Mouse (Mus musculus) pancreas, adult 10 weeks (tissue): ENCODE measurements around the gene Map4k1. TPM values are rescaled to one million over a fixed set of nuclear protein-coding genes. Genes with fewer than 3 reads are reported as not detected.

Experiments used
- polyA plus RNA-seq: library from polyadenylated mRNA; stranded (reverse); fragments of 350-450 nt; fragmentation: Illumina TruSeq; extraction: RNeasy Lipid Tissue Mini Kit (QIAGEN cat#74804); gene quantifications from one replicate; pipeline ENCODE4 v1.2.3, GENCODE M21; 2015; ENCODE audit warnings: low read depth, low replicate concordance; ENCODE audit not compliant: insufficient read depth

Gene Map4k1
- 0.30 TPM for polyA plus RNA-seq

DNA sequence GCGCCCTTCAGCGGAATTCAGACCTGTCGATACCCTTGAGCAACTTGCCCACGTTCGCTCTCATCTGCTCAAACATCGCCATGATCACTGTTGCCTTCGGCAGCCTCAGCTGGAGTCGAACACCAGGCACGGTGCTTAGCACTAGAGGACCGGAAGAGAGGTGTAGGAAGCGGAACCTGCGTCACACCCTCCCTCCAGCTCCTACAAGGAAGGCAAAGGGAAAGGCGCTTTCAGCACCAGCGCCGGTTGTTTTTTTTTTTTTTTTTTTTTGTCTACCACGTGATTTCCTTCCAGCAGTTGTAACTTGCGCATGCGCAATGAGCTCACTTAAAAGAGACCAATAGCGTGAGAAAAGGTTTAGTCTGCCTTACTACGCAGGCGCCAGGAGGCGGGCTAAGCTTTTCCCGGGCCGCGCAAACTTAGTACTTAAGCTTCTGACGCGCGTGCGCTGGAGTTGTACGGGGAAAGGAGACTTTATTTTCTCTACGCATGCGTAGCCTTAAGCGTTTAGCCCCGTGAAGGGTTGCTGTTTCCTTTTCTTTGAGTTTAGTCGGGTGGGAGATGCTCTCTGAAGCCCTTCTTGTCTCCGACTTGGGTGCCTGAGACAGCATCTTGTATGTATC, at the start of gene Map4k1, which contains the start of gene Eif3k:
TSS of gene Map4k1 (plus strand) at position 400 of the 623 bp plus-strand sequence.
TSS of gene Eif3k (minus strand) at position 214 of the 623 bp plus-strand sequence.

GRCm38 (mm10) chr7:28961927-28962670, 19.8 kb upstream of the Map4k1 start, which contains the start of gene Actn4:
Gene Actn4 (minus strand): TSS chr7:28962340.

Other genes starting within 250 kb of the Map4k1 start
- 42.5 TPM for gene Mrps12, start 240.2 kb upstream of the Map4k1 start, polyA plus RNA-seq
- 2.6 TPM for gene Sars2, start 240.1 kb upstream of the Map4k1 start, polyA plus RNA-seq
- gene Ccer2, start 225.9 kb upstream of the Map4k1 start, polyA plus RNA-seq = not detected
- 28.4 TPM for gene Sirt2, start 215.3 kb upstream of the Map4k1 start, polyA plus RNA-seq
- gene Nfkbib, start 214.5 kb upstream of the Map4k1 start, polyA plus RNA-seq = 8.7 TPM
- 1.8 TPM for gene Rinl, start 193.1 kb upstream of the Map4k1 start, polyA plus RNA-seq
- gene Hnrnpl, start 173.5 kb upstream of the Map4k1 start, polyA plus RNA-seq = 78.4 TPM
- gene Ech1, start 156.8 kb upstream of the Map4k1 start, polyA plus RNA-seq = 54.3 TPM
- gene Lgals4, start 148.2 kb upstream of the Map4k1 start, polyA plus RNA-seq = 13.7 TPM
- gene Lgals7, start 118.2 kb upstream of the Map4k1 start, polyA plus RNA-seq = 7.5 TPM
- gene Capn12, start 100.6 kb upstream of the Map4k1 start, polyA plus RNA-seq = 0.26 TPM
- 71.1 TPM for gene Actn4, start 19.7 kb upstream of the Map4k1 start, polyA plus RNA-seq
- gene Eif3k, start 186 bp upstream of the Map4k1 start, polyA plus RNA-seq = 94.8 TPM
- gene Ryr1, start 143.1 kb downstream of the Map4k1 start, polyA plus RNA-seq = not detected
- 1.4 TPM for gene Rasgrp4, start 152.8 kb downstream of the Map4k1 start, polyA plus RNA-seq
- gene Fam98c, start 174.2 kb downstream of the Map4k1 start, polyA plus RNA-seq = 14.6 TPM
- gene Ggn, start 188.2 kb downstream of the Map4k1 start, polyA plus RNA-seq = 2.3 TPM
- 1.4 TPM for gene Spred3, start 188.4 kb downstream of the Map4k1 start, polyA plus RNA-seq
- gene Psmd8, start 198.7 kb downstream of the Map4k1 start, polyA plus RNA-seq = 32.7 TPM
- 0.55 TPM for gene Catsperg1, start 232.0 kb downstream of the Map4k1 start, polyA plus RNA-seq